Mouse (Mus musculus): ENCODE measurements around the gene Kpna2.
"Not testable (repeated sequence)": the region's sequence is repeated elsewhere in the genome, so short reads cannot be mapped to it uniquely, and the experiment has no call there.

Gene Kpna2

GRCm38 (mm10) chr11:106999151-106999948 lies at the start of gene Kpna2:
TSS of gene Kpna2 (minus strand) at chr11:106999541.
- peak; percentile 85 for DNase-seq (ENCODE audit: low spot score)

GRCm38 (mm10) chr11:107046766-107047620 lies 47.7 kb upstream of the Kpna2 start:
- DNase-seq (ENCODE audit: low spot score), result peak; percentile 41

GRCm38 (mm10) chr11:107045546-107045945 lies 46.2 kb upstream of the Kpna2 start:
- DNase-seq (ENCODE audit: low spot score), result no peak

- DNase-seq (ENCODE audit: low spot score), result no peak
Measured at GRCm38 (mm10) chr11:107044321-107044720, 45.0 kb upstream of the Kpna2 start.

- DNase-seq (ENCODE audit: low spot score), result no peak
Measured at GRCm38 (mm10) chr11:107043361-107043760, 44.0 kb upstream of the Kpna2 start.

- no peak for DNase-seq (ENCODE audit: low spot score)
Measured at GRCm38 (mm10) chr11:107041396-107041795, 42.1 kb upstream of the Kpna2 start.

GRCm38 (mm10) chr11:107039417-107039816 lies 40.1 kb upstream of the Kpna2 start:
- DNase-seq (ENCODE audit: low spot score), result no peak

- no peak for DNase-seq (ENCODE audit: low spot score)
Measured at GRCm38 (mm10) chr11:107034085-107034810, 34.9 kb upstream of the Kpna2 start.

GRCm38 (mm10) chr11:107031635-107032034 lies 32.3 kb upstream of the Kpna2 start:
- DNase-seq (ENCODE audit: low spot score), result peak; percentile 33

- DNase-seq (ENCODE audit: low spot score), result no peak
Measured at GRCm38 (mm10) chr11:107029536-107029935, 30.2 kb upstream of the Kpna2 start.

- DNase-seq (ENCODE audit: low spot score), result no peak
Measured at GRCm38 (mm10) chr11:107028754-107029153, 29.4 kb upstream of the Kpna2 start.

- DNase-seq (ENCODE audit: low spot score), result no peak
Measured at GRCm38 (mm10) chr11:107028275-107028618, 28.9 kb upstream of the Kpna2 start.

- DNase-seq (ENCODE audit: low spot score), result peak; percentile 81
Measured at GRCm38 (mm10) chr11:107027431-107028274, 28.3 kb upstream of the Kpna2 start.

- no peak for DNase-seq (ENCODE audit: low spot score)
Measured at GRCm38 (mm10) chr11:107026554-107027430, 27.5 kb upstream of the Kpna2 start.

GRCm38 (mm10) chr11:107025411-107026321 lies 26.3 kb upstream of the Kpna2 start, which contains the start of gene 1810010H24Rik:
TSS of gene 1810010H24Rik (plus strand) at chr11:107025681.
- DNase-seq (ENCODE audit: low spot score), result no peak

- DNase-seq (ENCODE audit: low spot score), result no peak
Measured at GRCm38 (mm10) chr11:107024406-107024805, 25.1 kb upstream of the Kpna2 start.

GRCm38 (mm10) chr11:107022050-107022683 lies 22.8 kb upstream of the Kpna2 start:
- DNase-seq (ENCODE audit: low spot score), result no peak

- not testable (repeated sequence) for DNase-seq (ENCODE audit: low spot score)
Measured at GRCm38 (mm10) chr11:107019722-107020121, 20.4 kb upstream of the Kpna2 start.

- no peak for DNase-seq (ENCODE audit: low spot score)
Measured at GRCm38 (mm10) chr11:107019318-107019717, 20.0 kb upstream of the Kpna2 start.
